In genomic region chr4:150250549-150251422, GRCm38 (mm10) we compare ENCODE assay signal across 8 mouse cellular contexts. TPM values are rescaled to one million over a fixed set of nuclear protein-coding genes. Genes with fewer than 3 reads are reported as not detected.
DNase-seq lines count a peak whose midpoint lies in the region; ATAC-seq lines count a peak whose summit lies in the region.

No protein-coding gene starts in this region.

- no peaks in the 10 kb centered on the region for H3K27me3 ChIP-seq in lung, embryonic 16.5 days (ENCODE audit: control insufficient read depth, insufficient read depth, low read depth, low read length)
- H3K27me3 ChIP-seq in hindbrain, embryonic 13.5 days = no peaks in the 10 kb centered on the region
- H3K27me3 ChIP-seq in midbrain, embryonic 14.5 days (ENCODE audit: control insufficient read depth, insufficient read depth, low read length) = no peaks in the 10 kb centered on the region

- H3K9ac ChIP-seq in lung, embryonic 16.5 days (ENCODE audit: low read length) = no peak overlapping the region
- H3K9ac ChIP-seq in hindbrain, embryonic 13.5 days = peak overlapping the region; percentile 46; the same call in 1 of the 2 replicates
- H3K9ac ChIP-seq in midbrain, embryonic 14.5 days (replicated peaks; ENCODE audit: low read length) = peak overlapping the region; percentile 29; the same call in 1 of the 2 replicates

- no peak for DNase-seq in lung, postnatal 4 days
- DNase-seq in cerebellum, postnatal 14 days = peak; percentile 73 to 83
- peak; percentile 78 for DNase-seq in midbrain, embryonic 14.5 days
- DNase-seq in gastrocnemius, postnatal 10 days = no peak
- DNase-seq in spleen, postnatal 14 days (ENCODE audit: low spot score in 2 of 2) = no peak

- H3K9me3 ChIP-seq in lung, embryonic 16.5 days (ENCODE audit: control insufficient read depth, low read length) = no peaks in the 10 kb centered on the region
- H3K9me3 ChIP-seq in hindbrain, embryonic 13.5 days = no peaks in the 10 kb centered on the region
- no peaks in the 10 kb centered on the region for H3K9me3 ChIP-seq in midbrain, embryonic 14.5 days (ENCODE audit: control insufficient read depth, low read length)

- H3K27ac ChIP-seq in lung, embryonic 16.5 days (ENCODE audit: low read length) = peak overlapping the region; percentile 39; the same call in 1 of the 2 replicates
- peak overlapping the region; percentile 93 for H3K27ac ChIP-seq in hindbrain, embryonic 13.5 days
- peak overlapping the region; percentile 89 for H3K27ac ChIP-seq in midbrain, embryonic 14.5 days (replicated peaks; ENCODE audit: low read depth, low read length)

- 54% methylated on average over 18 of the region's 18 CpGs for WGBS in lung, embryonic 16.5 days
- 30% methylated on average over 18 of the region's 18 CpGs for WGBS in hindbrain, embryonic 13.5 days
- 18% methylated on average over 18 of the region's 18 CpGs for WGBS in midbrain, embryonic 14.5 days

- 0 out of 2 replicates have a peak, but pooled peaks cover 2% of the 10 kb centered on the region for H3K4me1 ChIP-seq in lung, embryonic 16.5 days (replicated peaks; ENCODE audit: control insufficient read depth, insufficient read depth, low read length)
- peaks cover 40% of the 10 kb centered on the region for H3K4me1 ChIP-seq in hindbrain, embryonic 13.5 days (replicated peaks)
- H3K4me1 ChIP-seq in midbrain, embryonic 14.5 days (ENCODE audit: control insufficient read depth, insufficient read depth, low read length) = peaks cover 23% of the 10 kb centered on the region

- peaks cover 38% of the 10 kb centered on the region for H3K36me3 ChIP-seq in lung, embryonic 16.5 days (ENCODE audit: control insufficient read depth, insufficient read depth, low read length)
- peaks cover 39% of the 10 kb centered on the region for H3K36me3 ChIP-seq in hindbrain, embryonic 13.5 days
- H3K36me3 ChIP-seq in midbrain, embryonic 14.5 days (ENCODE audit: control insufficient read depth, insufficient read depth, low read length) = peaks cover 40% of the 10 kb centered on the region

- no peak overlapping the region for H3K4me2 ChIP-seq in lung, embryonic 16.5 days (ENCODE audit: low read depth, low read length)
- peak overlapping the region; percentile 33 for H3K4me2 ChIP-seq in hindbrain, embryonic 13.5 days
- peak overlapping the region; percentile 22; the same call in 1 of the 2 replicates for H3K4me2 ChIP-seq in midbrain, embryonic 14.5 days (ENCODE audit: low read length)

- no peak overlapping the region for H3K4me3 ChIP-seq in lung, embryonic 16.5 days (ENCODE audit: low read length)
- H3K4me3 ChIP-seq in hindbrain, embryonic 13.5 days = no peak overlapping the region
- H3K4me3 ChIP-seq in midbrain, embryonic 14.5 days (replicated peaks; ENCODE audit: low read depth, low read length) = no peak overlapping the region

- ATAC-seq in lung, embryonic 16.5 days (ENCODE audit: low read depth) = no peak
- ATAC-seq in hindbrain, embryonic 13.5 days (ENCODE audit: low FRiP score) = peak; percentile 52; the same call in 1 of the 2 replicates
- ATAC-seq in midbrain, embryonic 14.5 days (ENCODE audit: low FRiP score, low TSS enrichment) = no peak
- ATAC-seq in erythroid progenitor cell, adult 5-6 weeks (replicated peaks; ENCODE audit: low FRiP score, poor library complexity, severe bottlenecking) = no peak

RNA-seq across cellular contexts. Expression of gene Eno1, which starts 14.3 kb away (rescaled TPM):
- 1,425 and 1,551 TPM in 2 replicates for polyA plus RNA-seq in lung, embryonic 16.5 days (2015; fragmentation: Nextera tagmentation; extraction: Ambion mirVana)
- polyA plus RNA-seq in hindbrain, embryonic 13.5 days (2015; fragmentation: Nextera tagmentation; extraction: Ambion mirVana) = 1,025 and 1,119 TPM in 2 replicates
- polyA plus RNA-seq in midbrain, embryonic 14.5 days (2014; fragmentation: Nextera tagmentation; extraction: Ambion mirVana) = 935 and 972 TPM in 2 replicates
- total RNA-seq in erythroid progenitor cell, adult 5-6 weeks (2015; ENCODE audit: low replicate concordance) = 79.6 and 121 TPM in 2 replicates
- 21.2 and 44.2 TPM in 2 replicates for total RNA-seq in erythroid progenitor cell, adult 5-6 weeks (2017; ENCODE audit: low replicate concordance)
- total RNA-seq in gastrocnemius, postnatal 10 days (2021) = 100 to 1,000 TPM; 469 to 474 TPM

RNA-seq across cellular contexts. Expression of gene Rere, which starts 30.7 kb away (rescaled TPM):
- 24.8 and 30.3 TPM in 2 replicates for polyA plus RNA-seq in lung, embryonic 16.5 days (2015; fragmentation: Nextera tagmentation; extraction: Ambion mirVana)
- 36.2 and 39.0 TPM in 2 replicates for polyA plus RNA-seq in hindbrain, embryonic 13.5 days (2015; fragmentation: Nextera tagmentation; extraction: Ambion mirVana)
- 37.6 and 48.6 TPM in 2 replicates for polyA plus RNA-seq in midbrain, embryonic 14.5 days (2014; fragmentation: Nextera tagmentation; extraction: Ambion mirVana)
- 24.9 and 31.0 TPM in 2 replicates for total RNA-seq in erythroid progenitor cell, adult 5-6 weeks (2015; ENCODE audit: low replicate concordance)
- total RNA-seq in erythroid progenitor cell, adult 5-6 weeks (2017; ENCODE audit: low replicate concordance) = 5.5 and 9.8 TPM in 2 replicates
- 10 to 100 TPM; 53.8 to 56.9 TPM for total RNA-seq in gastrocnemius, postnatal 10 days (2021)

RNA-seq across cellular contexts. Expression of gene Car6, which starts 49.7 kb away (rescaled TPM):
- not detected in 2 replicates for polyA plus RNA-seq in lung, embryonic 16.5 days (2015; fragmentation: Nextera tagmentation; extraction: Ambion mirVana)
- polyA plus RNA-seq in hindbrain, embryonic 13.5 days (2015; fragmentation: Nextera tagmentation; extraction: Ambion mirVana) = not detected in 2 replicates
- 0.32 TPM in 1 of 2 replicates, not detected in the other for polyA plus RNA-seq in midbrain, embryonic 14.5 days (2014; fragmentation: Nextera tagmentation; extraction: Ambion mirVana)
- total RNA-seq in erythroid progenitor cell, adult 5-6 weeks (2015; ENCODE audit: low replicate concordance) = not detected in 2 replicates
- total RNA-seq in erythroid progenitor cell, adult 5-6 weeks (2017; ENCODE audit: low replicate concordance) = not detected in 2 replicates
- total RNA-seq in gastrocnemius, postnatal 10 days (2021) = not detected

Comparison
In these comparisons a context has a peak if more than half of its experiments do, and no peak if none do; other contexts are left out.
1. H3K27ac ChIP-seq: peak in every context shown above with its lines; median percentile 93 in hindbrain, embryonic 13.5 days; 89 in midbrain, embryonic 14.5 days; 39 in lung, embryonic 16.5 days.
2. DNase-seq: peak in cerebellum, postnatal 14 days (2 of 2) and midbrain, embryonic 14.5 days (single experiment); none in lung, postnatal 4 days (0 of 2), gastrocnemius, postnatal 10 days (single experiment) and spleen, postnatal 14 days (0 of 2).